Mouse (Mus musculus): ENCODE results near the gene Npsr1.

Npsr1 gene

GRCm38 (mm10) chr9:24097696-24098095 is at the start of gene Npsr1:
Npsr1 (plus strand) TSS chr9:24097996.
- CTCF ChIA-PET, result no interaction called here

GRCm38 (mm10) chr9:24051538-24051937 is 46.3 kb upstream of the Npsr1 start:
- ChIA-PET CTCF (no interaction called here), POLR2A (no interaction called here)

More at GRCm38 (mm10) chr9:24097696-24098095, at the start of gene Npsr1:
- POLR2A ChIA-PET, result no interaction called here

GRCm38 (mm10) chr9:24063251-24063650 is 34.5 kb upstream of the Npsr1 start:
- CTCF ChIA-PET, result interaction anchor here in 1 of 4 experiments (0.6 kb wide), 1 partner anchor 31 kb away, joined by 3 read pairs; no protein-coding TSS in a partner anchor
- POLR2A ChIA-PET, result no interaction called here

- CTCF ChIA-PET, result no interaction called here
- POLR2A ChIA-PET, result no interaction called here
Measured at GRCm38 (mm10) chr9:24071664-24072063, 26.1 kb upstream of the Npsr1 start.

- ChIA-PET CTCF (no interaction called here), POLR2A (no interaction called here)
Measured at GRCm38 (mm10) chr9:24077596-24077995, 20.2 kb upstream of the Npsr1 start.

GRCm38 (mm10) chr9:24091875-24092274 is 5.9 kb upstream of the Npsr1 start:
- ChIA-PET CTCF (interaction anchor here in 1 of 4 experiments (1.6 kb wide), 1 partner anchor 28 kb away, joined by 3 read pairs; no protein-coding TSS in a partner anchor), POLR2A (interaction anchor here in 1 of 4 experiments (0.6 kb wide), 1 partner anchor 99 kb away, joined by 6 read pairs; no protein-coding TSS in a partner anchor)

- ChIA-PET CTCF (interaction anchor here in 1 of 4 experiments (0.7 kb wide), 1 partner anchor 19 kb away, joined by 5 read pairs; no protein-coding TSS in a partner anchor), POLR2A (no interaction called here)
Measured at GRCm38 (mm10) chr9:24098526-24098925, 730 bp downstream of the Npsr1 start.

GRCm38 (mm10) chr9:24099631-24100030 is 1.8 kb downstream of the Npsr1 start:
- ChIA-PET POLR2A (no interaction called here), CTCF (no interaction called here)

- CTCF ChIA-PET, result interaction anchor here in 3 of 4 experiments (0.6 to 1.6 kb wide), 10 partner anchors 11 to 962 kb away, joined by 3 to 7 read pairs (median 3); no protein-coding TSS in a partner anchor
- POLR2A ChIA-PET, result no interaction called here
Measured at GRCm38 (mm10) chr9:24119423-24119822, 21.6 kb downstream of the Npsr1 start.

- CTCF ChIA-PET, result no interaction called here
- POLR2A ChIA-PET, result no interaction called here
Measured at GRCm38 (mm10) chr9:24133142-24133541, 35.3 kb downstream of the Npsr1 start.

- ChIA-PET CTCF (no interaction called here), POLR2A (no interaction called here)
Measured at GRCm38 (mm10) chr9:24136354-24136753, 38.6 kb downstream of the Npsr1 start.

- POLR2A ChIA-PET, result interaction anchor here in 1 of 4 experiments (0.6 kb wide), 1 partner anchor 197 kb away, joined by 3 read pairs; no protein-coding TSS in a partner anchor
- CTCF ChIA-PET, result interaction anchor here in 1 of 4 experiments (0.5 to 0.6 kb wide), 2 partner anchors 145 to 360 kb away, joined by 6 to 12 read pairs; no protein-coding TSS in a partner anchor
Measured at GRCm38 (mm10) chr9:24144341-24144740, 46.5 kb downstream of the Npsr1 start.

- CTCF ChIA-PET, result no interaction called here
- POLR2A ChIA-PET, result no interaction called here
Measured at GRCm38 (mm10) chr9:24157208-24157607, 59.4 kb downstream of the Npsr1 start.

- ChIA-PET CTCF (interaction anchor here in 1 of 4 experiments (0.6 kb wide), 1 partner anchor 259 kb away, joined by 3 read pairs; no protein-coding TSS in a partner anchor), POLR2A (interaction anchor here in 2 of 4 experiments (0.7 to 0.9 kb wide), 2 partner anchors 9 to 1244 kb away, joined by 3 to 4 read pairs; no protein-coding TSS in a partner anchor)
Measured at GRCm38 (mm10) chr9:24160409-24160808, 62.6 kb downstream of the Npsr1 start.

- ChIA-PET CTCF (no interaction called here), POLR2A (no interaction called here)
Measured at GRCm38 (mm10) chr9:24168501-24168900, 70.7 kb downstream of the Npsr1 start.

- CTCF ChIA-PET, result no interaction called here
Measured at GRCm38 (mm10) chr9:24170728-24171127, 72.9 kb downstream of the Npsr1 start.

GRCm38 (mm10) chr9:24178744-24179143 is 80.9 kb downstream of the Npsr1 start:
- ChIA-PET POLR2A (no interaction called here), CTCF (no interaction called here)

More at GRCm38 (mm10) chr9:24170728-24171127, 72.9 kb downstream of the Npsr1 start:
- POLR2A ChIA-PET, result no interaction called here

GRCm38 (mm10) chr9:24180926-24181325 is 83.1 kb downstream of the Npsr1 start:
- POLR2A ChIA-PET, result no interaction called here
- CTCF ChIA-PET, result no interaction called here

GRCm38 (mm10) chr9:24186289-24186688 is 88.5 kb downstream of the Npsr1 start:
- POLR2A ChIA-PET, result no interaction called here
- CTCF ChIA-PET, result no interaction called here

- ChIA-PET CTCF (no interaction called here), POLR2A (no interaction called here)
Measured at GRCm38 (mm10) chr9:24189511-24190260, 91.9 kb downstream of the Npsr1 start.

GRCm38 (mm10) chr9:24190261-24190588 is 92.4 kb downstream of the Npsr1 start:
- ChIA-PET CTCF (no interaction called here), POLR2A (interaction anchor here in 1 of 4 experiments (0.7 kb wide), 1 partner anchor 98 kb away, joined by 6 read pairs; no protein-coding TSS in a partner anchor)
